In the genomic region with DNA sequence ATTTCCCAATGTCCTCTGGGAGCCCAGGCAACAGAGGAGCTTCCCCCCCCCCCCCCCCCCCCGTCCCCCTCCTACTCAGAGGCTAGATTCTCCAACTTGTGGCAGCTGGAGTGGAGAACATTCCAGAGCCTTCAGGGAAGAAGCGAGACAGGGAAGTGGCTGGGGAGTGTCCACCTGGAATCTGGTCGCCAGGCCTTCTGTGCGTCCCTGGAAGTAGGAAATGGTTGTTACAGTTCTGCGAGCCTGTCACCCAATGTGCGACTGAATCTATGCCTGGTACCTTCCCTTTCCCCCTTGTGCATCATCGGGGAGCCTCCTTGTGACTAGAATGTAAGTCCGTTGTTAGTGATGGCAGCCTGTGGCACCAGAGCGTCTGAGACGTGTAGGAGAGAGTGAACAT, we compare ENCODE assay signal across 10 mouse cellular contexts. TPM values are rescaled to one million over a fixed set of nuclear protein-coding genes. Genes with fewer than 3 reads are reported as not detected.
A peak's percentile ranks its signal among the peaks of the same experiment; 100 is the strongest.
DNase-seq lines count a peak whose midpoint lies in the region; ATAC-seq and TF ChIP-seq lines count a peak whose summit lies in the region.
"Had no signal": no experiment of that assay in that cellular context is flagged by ENCODE, and none has a peak within 500 bp of the region (broad histone marks: within the 10 kb centered on the region; RNA-seq: fewer than 3 reads in every experiment).

No protein-coding gene starts in this region.

- H3K4me3 ChIP-seq in E14TG2a.4 (replicated peaks; ENCODE audit: low read length): peak overlapping the region; percentile 29; the same call in 1 of the 2 replicates
- H3K4me3 ChIP-seq in heart, embryonic 13.5 days: peak overlapping the region; percentile 40
- peak overlapping the region; percentile 2; the same call in 1 of the 2 replicates for H3K4me3 ChIP-seq in lung, embryonic 15.5 days

- peak overlapping the region; percentile 21; the same call in 1 of the 2 replicates for H3K27ac ChIP-seq in heart, embryonic 13.5 days (replicated peaks)
- H3K27ac ChIP-seq in lung, embryonic 15.5 days: no peak overlapping the region

- peak overlapping the region; percentile 57 for H3K4me2 ChIP-seq in heart, embryonic 13.5 days
- peak overlapping the region; percentile 29 for H3K4me2 ChIP-seq in lung, embryonic 15.5 days

- WGBS in heart, embryonic 13.5 days: 44% methylated on average over 9 of the region's 10 CpGs
- WGBS in lung, embryonic 15.5 days: 37% methylated on average over 10 of the region's 10 CpGs

- ATAC-seq in heart, embryonic 13.5 days (ENCODE audit: extremely low read depth, insufficient number of reproducible peaks, low FRiP score, low TSS enrichment): no peak
- ATAC-seq in lung, embryonic 15.5 days (ENCODE audit: borderline replicate concordance, extremely low read depth, low FRiP score, low TSS enrichment): no peak

- H3K9me3 ChIP-seq in E14TG2a.4 (ENCODE audit: low read length): no peaks in the 10 kb centered on the region
- 0 out of 2 replicates have a peak, but pooled peaks cover 4% of the 10 kb centered on the region for H3K9me3 ChIP-seq in heart, embryonic 13.5 days
- H3K9me3 ChIP-seq in lung, embryonic 15.5 days: no peaks in the 10 kb centered on the region

- no peaks in the 10 kb centered on the region for H3K36me3 ChIP-seq in E14TG2a.4 (ENCODE audit: insufficient read depth, low read length)
- H3K36me3 ChIP-seq in heart, embryonic 13.5 days: peaks cover 4% of the 10 kb centered on the region
- H3K36me3 ChIP-seq in lung, embryonic 15.5 days: 0 out of 2 replicates have a peak, but pooled peaks cover 1% of the 10 kb centered on the region

- peak overlapping the region; percentile 69 for H3K9ac ChIP-seq in heart, embryonic 13.5 days
- H3K9ac ChIP-seq in lung, embryonic 15.5 days: no peak overlapping the region

- TF ChIP-seq CTCF in E14TG2a.4 (conservative IDR thresholded peaks at IDR 0.05; ENCODE audit: low read length): no peak

- peaks cover 13% of the 10 kb centered on the region for H3K4me1 ChIP-seq in E14TG2a.4 (replicated peaks; ENCODE audit: low read depth, low read length)
- H3K4me1 ChIP-seq in heart, embryonic 13.5 days: peaks cover 5% of the 10 kb centered on the region; the same call in 1 of the 2 replicates
- peaks cover 4% of the 10 kb centered on the region; the same call in 1 of the 2 replicates for H3K4me1 ChIP-seq in lung, embryonic 15.5 days

- intact Hi-C loops in heart, postnatal 14 days (cut with DNase I): no loop called here

- peak; percentile 18 for DNase-seq in heart, adult 8-10 months (ENCODE audit: low spot score)
- DNase-seq in heart, postnatal 14 days: no peak
- no peak for DNase-seq in adrenal gland, postnatal 10 days
- no peak for DNase-seq in urinary bladder, adult 2 months (ENCODE audit: low spot score)
- DNase-seq in thymus, postnatal 36 days: no peak
- DNase-seq: B cell, adult 2 months; cerebellum, postnatal 10 days had no signal

- no peaks in the 10 kb centered on the region for H3K27me3 ChIP-seq in E14TG2a.4 (ENCODE audit: insufficient read depth, low read length)
- no peaks in the 10 kb centered on the region for H3K27me3 ChIP-seq in heart, embryonic 13.5 days (replicated peaks)
- H3K27me3 ChIP-seq in lung, embryonic 15.5 days: no peaks in the 10 kb centered on the region

RNA-seq across cellular contexts. Expression of a gene that starts 2.4 kb away (rescaled TPM):
- 1 to 10 TPM; 5.8 to 6.5 (median 6.0) TPM for total RNA-seq in heart, adult 8-10 months (2022)
- 1 to 10 TPM; 6.1 to 6.4 TPM for total RNA-seq in heart, postnatal 14 days (2021)
- polyA plus RNA-seq in heart, embryonic 13.5 days (2015; fragmentation: Nextera tagmentation; extraction: Ambion mirVana): 7.2 TPM in 2 replicates
- polyA plus RNA-seq in lung, embryonic 15.5 days (2015; fragmentation: Nextera tagmentation; extraction: Ambion mirVana): 11.0 and 14.2 TPM in 2 replicates
- total RNA-seq in adrenal gland, postnatal 10 days (2021): 10 to 100 TPM in 1 of 2 experiments, 1 to 10 TPM in 1; 7.3 to 11.4 TPM
- 7.7 TPM in 2 replicates for polyA plus RNA-seq in urinary bladder, adult 2 months (2012; rRNA removed)

RNA-seq across cellular contexts. Expression of a gene that starts 27.5 kb away (rescaled TPM):
- total RNA-seq in heart, adult 8-10 months (2022): 10 to 100 TPM; 16.9 to 27.9 (median 21.5) TPM
- total RNA-seq in heart, postnatal 14 days (2021): 10 to 100 TPM; 32.0 to 41.7 TPM
- polyA plus RNA-seq in heart, embryonic 13.5 days (2015; fragmentation: Nextera tagmentation; extraction: Ambion mirVana): 17.2 and 20.2 TPM in 2 replicates
- 14.9 and 15.4 TPM in 2 replicates for polyA plus RNA-seq in lung, embryonic 15.5 days (2015; fragmentation: Nextera tagmentation; extraction: Ambion mirVana)
- 10 to 100 TPM; 17.0 to 19.8 TPM for total RNA-seq in adrenal gland, postnatal 10 days (2021)
- polyA plus RNA-seq in urinary bladder, adult 2 months (2012; rRNA removed): 8.7 and 9.0 TPM in 2 replicates

RNA-seq across cellular contexts. Expression of a gene that starts 48.2 kb away (rescaled TPM):
- total RNA-seq in heart, adult 8-10 months (2022): 1 to 10 TPM; 3.8 to 9.5 (median 6.4) TPM
- 1 to 10 TPM; 7.3 to 8.1 TPM for total RNA-seq in heart, postnatal 14 days (2021)
- 3.2 and 3.3 TPM in 2 replicates for polyA plus RNA-seq in heart, embryonic 13.5 days (2015; fragmentation: Nextera tagmentation; extraction: Ambion mirVana)
- 4.7 and 5.1 TPM in 2 replicates for polyA plus RNA-seq in lung, embryonic 15.5 days (2015; fragmentation: Nextera tagmentation; extraction: Ambion mirVana)
- 1 to 10 TPM; 6.6 to 8.1 TPM for total RNA-seq in adrenal gland, postnatal 10 days (2021)
- 7.5 and 8.1 TPM in 2 replicates for polyA plus RNA-seq in urinary bladder, adult 2 months (2012; rRNA removed)

RNA-seq across cellular contexts. Expression of a gene that starts 49.9 kb away (rescaled TPM):
- total RNA-seq in heart, adult 8-10 months (2022): 1 to 10 TPM; 8.4 to 9.3 (median 8.6) TPM
- 10 to 100 TPM in 1 of 2 experiments, 1 to 10 TPM in 1; 9.7 to 10.4 TPM for total RNA-seq in heart, postnatal 14 days (2021)
- polyA plus RNA-seq in heart, embryonic 13.5 days (2015; fragmentation: Nextera tagmentation; extraction: Ambion mirVana): 5.8 and 6.1 TPM in 2 replicates
- polyA plus RNA-seq in lung, embryonic 15.5 days (2015; fragmentation: Nextera tagmentation; extraction: Ambion mirVana): 9.6 and 9.8 TPM in 2 replicates
- 10 to 100 TPM; 10.6 to 13.0 TPM for total RNA-seq in adrenal gland, postnatal 10 days (2021)
- polyA plus RNA-seq in urinary bladder, adult 2 months (2012; rRNA removed): 6.0 and 6.8 TPM in 2 replicates
